In genomic region chr13:60672882-60673675, GRCm38 (mm10) we compare ENCODE assay signal across 11 mouse cellular contexts.
DNase-seq lines count a peak whose midpoint lies in the region; ATAC-seq and TF ChIP-seq lines count a peak whose summit lies in the region.
"Had no signal": no experiment of that assay in that cellular context is flagged by ENCODE, and none has a peak within 500 bp of the region (broad histone marks: within the 10 kb centered on the region; RNA-seq: fewer than 3 reads in every experiment).

No protein-coding gene starts in this region.

- intact Hi-C loops in heart, postnatal 25 days (cut with DNase I): loop anchor here (5.0 kb wide), 1 partner anchor 71 kb away; the partner anchor contains the start of gene Dapk1

- H3K9me3 ChIP-seq in heart, embryonic 16.5 days (replicated peaks; ENCODE audit: control insufficient read depth, low read length): no peaks in the 10 kb centered on the region
- H3K9me3 ChIP-seq in liver, embryonic 14.5 days (ENCODE audit: control insufficient read depth, low read length): no peaks in the 10 kb centered on the region
- H3K9me3 ChIP-seq: neural tube, embryonic 13.5 days had no signal

- 59% methylated on average over 11 of the region's 11 CpGs for whole genome bisulfite sequencing in heart, embryonic 16.5 days
- 9% methylated on average over 11 of the region's 11 CpGs for WGBS in liver, embryonic 14.5 days (ENCODE audit: insufficient replicate concordance)
- 94% methylated on average over 11 of the region's 11 CpGs for WGBS in cerebellum, adult 2 months

- H3K4me1 ChIP-seq in heart, embryonic 16.5 days (ENCODE audit: control insufficient read depth, insufficient read depth, low read length): peaks cover 25% of the 10 kb centered on the region
- peaks cover 29 to 53% of the 10 kb centered on the region in 2 experiments for H3K4me1 ChIP-seq in liver, embryonic 14.5 days (replicated peaks; ENCODE audit: control insufficient read depth in 2 of 2, insufficient read depth in 2 of 2, low read length in 1 of 2)
- H3K4me1 ChIP-seq in cerebellum, adult 2 months (ENCODE audit: control insufficient read depth, insufficient read depth, low read length): no peaks in the 10 kb centered on the region

- no peak for DNase-seq in heart, postnatal 25 days (ENCODE audit: low spot score)
- DNase-seq in c-Kit-positive CD71-positive TER-119-negative erythroid progenitor cells, embryonic 14.5 days (ENCODE audit: low read depth): peak; percentile 82
- peak; percentile 73 to 80 (median 77) for DNase-seq in liver, embryonic 14.5 days (ENCODE audit: low read depth in 3 of 3, low spot score in 3 of 3)
- peak; percentile 4 for DNase-seq in naive thymus-derived CD4-positive, alpha-beta T cell, adult 2 months (ENCODE audit: low read depth)
- DNase-seq in cerebellum, adult 2 months: no peak
- DNase-seq in ovary, postnatal 14 days (ENCODE audit: low spot score): no peak
- no peak for DNase-seq in cerebellum, adult 11 months
- DNase-seq: gastrocnemius, adult 2 months; kidney, adult 9 months had no signal

- no peaks in the 10 kb centered on the region for H3K27me3 ChIP-seq in heart, embryonic 16.5 days (ENCODE audit: control insufficient read depth, insufficient read depth, low read length)
- no peaks in the 10 kb centered on the region for H3K27me3 ChIP-seq in liver, embryonic 14.5 days (ENCODE audit: control insufficient read depth, insufficient read depth, low read length)
- H3K27me3 ChIP-seq in cerebellum, adult 2 months (ENCODE audit: control insufficient read depth, insufficient read depth, low read length): no peaks in the 10 kb centered on the region; the same call in 1 of the 2 replicates
- H3K27me3 ChIP-seq: neural tube, embryonic 13.5 days had no signal

- H3K27ac ChIP-seq in heart, embryonic 16.5 days (ENCODE audit: low read length): 0 out of 2 replicates have a peak overlapping the region, but pooled peaks have one; percentile 8
- peak overlapping the region; percentile 61 for H3K27ac ChIP-seq in liver, embryonic 14.5 days
- H3K27ac ChIP-seq in cerebellum, adult 2 months (ENCODE audit: insufficient read depth, low read length): no peak overlapping the region
- H3K27ac ChIP-seq: gastrocnemius, adult 2 months; neural tube, embryonic 13.5 days had no signal

- H3K4me2 ChIP-seq in heart, embryonic 16.5 days (ENCODE audit: low read depth, low read length): no peak overlapping the region
- H3K4me2 ChIP-seq in liver, embryonic 14.5 days (ENCODE audit: low read depth): peak overlapping the region; percentile 68
- H3K4me2 ChIP-seq: neural tube, embryonic 13.5 days had no signal

- TF ChIP-seq EP300 in liver, embryonic 14.5 days (IDR thresholded peaks at IDR 0.05; ENCODE audit: low read depth): peak; percentile 22; the same call in 1 of the 2 replicates

- TF ChIP-seq POLR2A in cerebellum, adult 2 months (IDR thresholded peaks at IDR 0.05; ENCODE audit: borderline replicate concordance, insufficient read depth, low read length): no peak

- no peak for ATAC-seq in heart, embryonic 16.5 days (replicated peaks; ENCODE audit: extremely low read depth, insufficient read depth, low FRiP score)
- ATAC-seq in liver, embryonic 14.5 days (ENCODE audit: insufficient read depth): peak; percentile 89

- H3K9ac ChIP-seq in heart, embryonic 16.5 days (ENCODE audit: low read length): no peak overlapping the region
- H3K9ac ChIP-seq in liver, embryonic 14.5 days (replicated peaks): peak overlapping the region; percentile 58
- H3K9ac ChIP-seq: neural tube, embryonic 13.5 days had no signal

- no peak overlapping the region for H3K4me3 ChIP-seq in heart, embryonic 16.5 days (ENCODE audit: low read length)
- peak overlapping the region; percentile 42 to 43 for H3K4me3 ChIP-seq in liver, embryonic 14.5 days (ENCODE audit: insufficient read depth in 1 of 2, low read depth in 2 of 2, low read length in 2 of 2)
- no peak overlapping the region for H3K4me3 ChIP-seq in cerebellum, adult 2 months (replicated peaks; ENCODE audit: insufficient read depth, low read depth, low read length)
- H3K4me3 ChIP-seq: gastrocnemius, adult 2 months; neural tube, embryonic 13.5 days had no signal

- no peaks in the 10 kb centered on the region for H3K36me3 ChIP-seq in heart, embryonic 16.5 days (ENCODE audit: control insufficient read depth, insufficient read depth)
- no peaks in the 10 kb centered on the region for H3K36me3 ChIP-seq in liver, embryonic 14.5 days (replicated peaks; ENCODE audit: control insufficient read depth, insufficient read depth, low read depth)
- H3K36me3 ChIP-seq: neural tube, embryonic 13.5 days had no signal

- TF ChIP-seq CTCF in liver, embryonic 14.5 days (IDR thresholded peaks at IDR 0.05; ENCODE audit: low read depth): no peak
- no peak for TF ChIP-seq CTCF in cerebellum, adult 2 months (IDR thresholded peaks at IDR 0.05; ENCODE audit: borderline replicate concordance, insufficient read depth, low read depth, low read length)

Comparison
In these comparisons a context has a peak if more than half of its experiments do, and no peak if none do; other contexts are left out.
1. H3K4me3 ChIP-seq: peak in liver, embryonic 14.5 days (2 of 2); none in heart, embryonic 16.5 days (single experiment) and cerebellum, adult 2 months (single experiment).
2. DNase-seq: peak in c-Kit-positive CD71-positive TER-119-negative erythroid progenitor cells, embryonic 14.5 days (single experiment), liver, embryonic 14.5 days (3 of 3) and naive thymus-derived CD4-positive, alpha-beta T cell, adult 2 months (single experiment); none in heart, postnatal 25 days (single experiment), cerebellum, adult 2 months (0 of 2), ovary, postnatal 14 days (single experiment) and cerebellum, adult 11 months (single experiment).